Mouse (Mus musculus): ENCODE measurements around the gene Cgnl1. TPM values are rescaled to one million over a fixed set of nuclear protein-coding genes. Genes with fewer than 3 reads are reported as not detected.
A peak's percentile ranks its signal among the peaks of the same experiment; 100 is the strongest.

Gene Cgnl1
- polyA plus RNA-seq, 1 experiment from 2014 or later = 9.8 TPM

DNA sequence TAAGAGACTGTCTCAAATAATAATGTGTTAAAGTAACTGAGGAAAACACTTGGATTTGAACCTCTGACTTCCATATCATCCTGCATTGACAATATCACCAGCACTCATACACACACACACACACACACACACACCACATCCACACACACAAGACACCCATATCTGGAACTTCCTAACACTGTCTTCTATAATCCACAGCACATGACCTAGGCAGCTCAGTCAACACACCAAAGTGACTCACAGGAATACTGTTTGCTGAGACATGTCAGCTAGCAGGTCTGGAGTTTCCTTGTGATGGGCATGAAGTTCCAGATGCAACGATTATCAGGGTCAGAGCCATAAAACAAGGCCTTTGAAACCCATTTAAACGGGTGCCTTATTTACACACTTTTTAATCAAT, 74.2 kb downstream of the Cgnl1 start:
- WGBS = 43% methylated on average over 2 of the region's 2 CpGs
- no peaks in the 10 kb centered on the region for H3K36me3 ChIP-seq (ENCODE audit: control insufficient read depth, insufficient read depth, low read length)
- no peak overlapping the region for H3K4me2 ChIP-seq (ENCODE audit: low read length)
- no peak overlapping the region for H3K4me3 ChIP-seq (ENCODE audit: low read depth, low read length)
- ATAC-seq (replicated peaks; ENCODE audit: low FRiP score, low TSS enrichment, low read depth) = 0 out of 2 replicates have a peak, but pooled peaks have one; percentile 60
- H3K27ac ChIP-seq (ENCODE audit: low read depth) = no peak overlapping the region
- H3K27me3 ChIP-seq (replicated peaks; ENCODE audit: control insufficient read depth, insufficient read depth, low read length) = no peaks in the 10 kb centered on the region
- no peaks in the 10 kb centered on the region for H3K9me3 ChIP-seq (ENCODE audit: control insufficient read depth, low read length)
- H3K9ac ChIP-seq (ENCODE audit: low read length) = no peak overlapping the region
- H3K4me1 ChIP-seq (replicated peaks; ENCODE audit: control insufficient read depth, insufficient read depth, low read length) = peaks cover 13% of the 10 kb centered on the region
- DNase-seq (ENCODE audit: low spot score) = no peak

DNA sequence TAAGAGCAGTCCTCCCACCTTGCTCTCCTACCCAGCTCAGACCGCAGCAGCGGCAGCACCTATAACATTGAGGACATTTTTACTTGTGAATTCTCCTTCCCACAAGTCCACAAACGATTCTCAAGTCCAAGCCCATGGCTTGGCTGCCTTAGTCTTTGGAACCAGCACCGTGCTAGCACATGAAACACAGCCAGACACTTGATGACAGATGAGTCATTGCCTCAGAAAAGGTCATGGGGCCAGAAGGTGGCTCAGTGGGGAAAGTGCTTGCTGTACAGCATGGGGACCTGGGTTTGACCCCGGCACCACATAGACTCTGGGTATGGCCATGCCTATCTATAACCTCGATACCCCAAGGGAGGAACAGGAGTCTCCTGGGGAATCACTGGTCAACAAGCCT, 74.6 kb downstream of the Cgnl1 start:
- no peak for DNase-seq (ENCODE audit: low spot score)
- Histone ChIP-seq H3K27ac (ENCODE audit: low read depth) (no peak overlapping the region), H3K4me2 (ENCODE audit: low read length) (no peak overlapping the region), H3K36me3 (ENCODE audit: control insufficient read depth, insufficient read depth, low read length) (no peaks in the 10 kb centered on the region), H3K4me1 (replicated peaks; ENCODE audit: control insufficient read depth, insufficient read depth, low read length) (peaks cover 11% of the 10 kb centered on the region), H3K9ac (ENCODE audit: low read length) (no peak overlapping the region), H3K4me3 (ENCODE audit: low read depth, low read length) (no peak overlapping the region), H3K27me3 (replicated peaks; ENCODE audit: control insufficient read depth, insufficient read depth, low read length) (no peaks in the 10 kb centered on the region), H3K9me3 (ENCODE audit: control insufficient read depth, low read length) (no peaks in the 10 kb centered on the region)
- ATAC-seq (replicated peaks; ENCODE audit: low FRiP score, low TSS enrichment, low read depth) = 0 out of 2 replicates have a peak, but pooled peaks have one; percentile 47
- WGBS = 75% methylated on average over 6 of the region's 6 CpGs

DNA sequence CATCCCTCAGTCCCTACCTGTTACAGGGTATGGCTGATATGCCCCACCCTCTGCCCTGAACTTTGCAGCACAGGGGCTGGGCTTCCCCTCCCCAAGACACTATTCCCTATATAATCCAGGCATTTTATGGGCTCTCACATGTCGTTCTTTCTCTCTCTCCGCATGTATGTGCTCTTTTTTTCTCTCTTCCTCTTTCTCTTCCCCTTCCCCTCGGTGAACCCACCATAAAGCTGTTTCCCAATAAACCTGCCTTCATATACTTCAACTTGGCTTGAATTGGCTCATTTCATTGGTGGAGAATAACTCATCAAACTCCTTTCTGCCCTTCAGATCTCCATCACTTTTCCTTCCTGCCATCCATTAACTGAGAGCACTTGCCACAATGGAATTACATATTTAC, 76.3 kb downstream of the Cgnl1 start:
- ATAC-seq (replicated peaks; ENCODE audit: low FRiP score, low TSS enrichment, low read depth) = no peak
- DNase-seq (ENCODE audit: low spot score) = no peak
- peaks cover 11% of the 10 kb centered on the region for H3K4me1 ChIP-seq (replicated peaks; ENCODE audit: control insufficient read depth, insufficient read depth, low read length)

DNA sequence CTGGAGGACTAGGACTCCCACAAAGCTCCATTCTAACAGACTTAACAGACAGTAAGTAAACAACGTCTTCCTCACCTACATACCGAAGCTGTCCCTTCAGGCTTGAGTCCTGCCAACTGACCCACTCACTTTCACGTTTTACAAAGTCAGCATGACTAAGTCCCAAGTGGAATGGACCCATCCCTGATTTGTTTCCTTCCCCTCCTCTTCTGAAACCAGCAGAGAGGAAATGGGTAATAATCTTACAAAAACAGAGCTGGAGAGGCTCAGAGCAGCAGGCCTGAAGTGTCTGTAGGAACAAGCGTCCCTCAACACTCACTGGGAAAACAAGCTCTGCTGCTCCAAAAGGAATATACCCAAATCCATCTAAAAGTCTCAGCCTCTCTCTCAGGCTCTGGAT, 77.2 kb downstream of the Cgnl1 start:
- no peak for DNase-seq (ENCODE audit: low spot score)
- peaks cover 14% of the 10 kb centered on the region for H3K4me1 ChIP-seq (replicated peaks; ENCODE audit: control insufficient read depth, insufficient read depth, low read length)
- 0 out of 2 replicates have a peak overlapping the region, but pooled peaks have one; percentile 2 for H3K27ac ChIP-seq (ENCODE audit: low read depth)
- H3K4me2 ChIP-seq (ENCODE audit: low read length) = no peak overlapping the region
- no peaks in the 10 kb centered on the region for H3K9me3 ChIP-seq (ENCODE audit: control insufficient read depth, low read length)
- H3K36me3 ChIP-seq (ENCODE audit: control insufficient read depth, insufficient read depth, low read length) = no peaks in the 10 kb centered on the region
- no peak overlapping the region for H3K4me3 ChIP-seq (ENCODE audit: low read depth, low read length)
- no peak for ATAC-seq (replicated peaks; ENCODE audit: low FRiP score, low TSS enrichment, low read depth)
- 24% methylated on average over 4 of the region's 4 CpGs for WGBS
- H3K9ac ChIP-seq (ENCODE audit: low read length) = no peak overlapping the region
- no peaks in the 10 kb centered on the region for H3K27me3 ChIP-seq (replicated peaks; ENCODE audit: control insufficient read depth, insufficient read depth, low read length)

More for the DNA sequence above, 76.3 kb downstream of the Cgnl1 start:
- Histone ChIP-seq H3K36me3 (ENCODE audit: control insufficient read depth, insufficient read depth, low read length) (no peaks in the 10 kb centered on the region), H3K4me3 (ENCODE audit: low read depth, low read length) (no peak overlapping the region), H3K9me3 (ENCODE audit: control insufficient read depth, low read length) (no peaks in the 10 kb centered on the region), H3K27ac (ENCODE audit: low read depth) (no peak overlapping the region), H3K9ac (ENCODE audit: low read length) (no peak overlapping the region), H3K4me2 (ENCODE audit: low read length) (no peak overlapping the region), H3K27me3 (replicated peaks; ENCODE audit: control insufficient read depth, insufficient read depth, low read length) (no peaks in the 10 kb centered on the region)
- WGBS = 61% methylated on average over 3 of the region's 3 CpGs

DNA sequence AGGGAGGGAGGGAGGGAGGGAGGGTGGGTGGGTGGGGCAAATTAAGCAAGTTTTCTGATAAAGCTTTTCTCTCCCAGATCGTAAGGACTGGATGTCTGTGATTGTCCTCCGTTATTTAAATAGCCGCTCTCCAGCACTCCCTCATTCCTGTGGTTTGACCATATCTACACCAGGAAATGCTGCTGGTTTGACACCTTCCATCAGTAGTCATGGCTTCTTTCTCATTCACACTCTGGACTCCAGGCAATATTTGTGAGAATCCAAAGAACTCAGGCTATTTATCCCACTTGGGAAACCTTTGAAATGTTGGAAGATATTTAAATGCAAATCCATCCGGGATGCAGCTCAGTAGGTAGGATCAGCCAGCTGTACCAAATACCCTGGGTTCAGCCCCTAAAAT, 77.6 kb downstream of the Cgnl1 start:
- 68% methylated on average over 4 of the region's 4 CpGs for WGBS
- DNase-seq (ENCODE audit: low spot score) (no peak), ATAC-seq (replicated peaks; ENCODE audit: low FRiP score, low TSS enrichment, low read depth) (no peak)
- Histone ChIP-seq H3K4me3 (ENCODE audit: low read depth, low read length) (no peak overlapping the region), H3K36me3 (ENCODE audit: control insufficient read depth, insufficient read depth, low read length) (no peaks in the 10 kb centered on the region), H3K9me3 (ENCODE audit: control insufficient read depth, low read length) (no peaks in the 10 kb centered on the region), H3K27ac (ENCODE audit: low read depth) (0 out of 2 replicates have a peak overlapping the region, but pooled peaks have one; percentile 2), H3K9ac (ENCODE audit: low read length) (no peak overlapping the region), H3K27me3 (replicated peaks; ENCODE audit: control insufficient read depth, insufficient read depth, low read length) (no peaks in the 10 kb centered on the region), H3K4me1 (replicated peaks; ENCODE audit: control insufficient read depth, insufficient read depth, low read length) (peaks cover 14% of the 10 kb centered on the region), H3K4me2 (ENCODE audit: low read length) (no peak overlapping the region)

DNA sequence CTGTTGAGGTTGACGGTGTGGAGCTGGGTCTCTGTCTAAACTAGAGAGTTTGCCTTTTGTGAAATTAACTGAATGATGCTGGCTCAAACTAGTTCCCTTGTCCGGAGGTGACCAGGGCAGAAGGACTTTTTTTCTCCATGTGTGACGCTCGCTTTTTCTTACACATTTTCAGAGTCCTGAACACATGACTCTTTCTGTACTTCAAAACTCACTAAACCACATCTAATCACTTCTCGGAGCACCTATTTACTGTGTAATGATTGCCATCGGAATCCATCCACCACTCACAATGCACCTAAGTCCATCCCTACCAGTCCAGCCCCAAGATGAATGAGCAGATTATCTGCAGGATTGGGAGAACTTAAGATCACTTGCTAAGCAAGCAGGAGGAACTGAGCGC, 79.2 kb downstream of the Cgnl1 start:
- ATAC-seq (replicated peaks; ENCODE audit: low FRiP score, low TSS enrichment, low read depth) = no peak
- Histone ChIP-seq H3K27ac (ENCODE audit: low read depth) (no peak overlapping the region), H3K4me1 (replicated peaks; ENCODE audit: control insufficient read depth, insufficient read depth, low read length) (peaks cover 14% of the 10 kb centered on the region)

DNA sequence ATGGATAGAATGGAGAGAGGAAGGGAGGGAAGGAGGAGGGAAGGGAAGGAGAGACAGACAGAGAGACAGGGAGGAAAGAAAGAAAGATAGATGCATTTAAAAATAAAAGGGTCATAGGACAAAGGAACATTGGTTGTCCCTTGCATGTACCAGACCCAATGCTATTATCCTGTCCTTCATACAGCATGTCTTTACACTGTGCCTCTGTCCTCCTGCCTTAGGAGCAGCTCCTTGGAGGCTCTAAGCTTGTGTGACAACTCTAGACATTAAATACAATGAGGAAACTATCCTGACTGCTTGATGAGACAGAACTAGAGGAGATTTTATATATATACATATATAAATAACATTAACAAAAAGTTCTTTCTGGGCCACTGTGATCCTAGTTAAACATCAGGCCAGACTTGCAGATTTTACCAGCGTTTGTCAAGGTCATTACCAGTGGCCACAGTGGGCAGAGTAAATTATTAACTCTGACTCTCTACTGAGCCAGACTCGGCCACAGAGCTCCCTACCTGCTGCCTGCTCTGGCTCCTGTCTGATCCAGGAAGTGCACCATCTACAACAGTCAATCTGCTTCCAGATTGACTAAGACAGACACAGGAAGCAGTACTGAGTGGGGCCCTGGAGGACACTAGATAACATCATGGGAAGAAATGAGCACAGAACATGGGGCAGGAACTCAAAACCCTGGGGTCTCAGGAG, 81.9 kb downstream of the Cgnl1 start:
- DNase-seq (ENCODE audit: low spot score) = no peak
- no peak overlapping the region for H3K9ac ChIP-seq (ENCODE audit: low read length)

More for the DNA sequence above, 79.2 kb downstream of the Cgnl1 start:
- H3K27me3 ChIP-seq (replicated peaks; ENCODE audit: control insufficient read depth, insufficient read depth, low read length) = no peaks in the 10 kb centered on the region
- H3K9me3 ChIP-seq (ENCODE audit: control insufficient read depth, low read length) = no peaks in the 10 kb centered on the region
- WGBS = 90% methylated on average over 7 of the region's 7 CpGs
- no peak overlapping the region for H3K4me3 ChIP-seq (ENCODE audit: low read depth, low read length)
- no peak for DNase-seq (ENCODE audit: low spot score)
- no peaks in the 10 kb centered on the region for H3K36me3 ChIP-seq (ENCODE audit: control insufficient read depth, insufficient read depth, low read length)
- no peak overlapping the region for H3K4me2 ChIP-seq (ENCODE audit: low read length)
- H3K9ac ChIP-seq (ENCODE audit: low read length) = no peak overlapping the region

DNA sequence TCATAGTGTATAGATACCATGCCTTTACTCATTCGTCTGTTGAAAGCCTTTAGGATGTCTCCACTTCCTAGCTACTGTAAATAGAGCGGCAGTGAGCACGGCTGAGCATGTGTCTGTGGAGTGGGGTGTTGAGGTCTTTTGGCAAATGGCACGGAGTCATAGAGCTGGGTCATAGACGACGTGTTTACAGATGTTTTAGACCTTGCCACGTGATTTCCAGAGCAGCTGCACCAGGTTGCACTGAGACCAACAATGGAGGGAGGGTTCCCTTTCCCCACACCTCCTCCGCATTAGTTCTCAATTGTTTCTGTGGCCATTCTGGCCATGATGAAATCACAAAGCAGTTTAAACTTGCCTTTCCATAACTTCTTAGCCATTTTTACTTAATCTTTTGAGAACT, 84.9 kb downstream of the Cgnl1 start:
- Histone ChIP-seq H3K36me3 (ENCODE audit: control insufficient read depth, insufficient read depth, low read length) (no peaks in the 10 kb centered on the region), H3K4me3 (ENCODE audit: low read depth, low read length) (no peak overlapping the region), H3K27ac (ENCODE audit: low read depth) (no peak overlapping the region), H3K9ac (ENCODE audit: low read length) (no peak overlapping the region), H3K4me1 (replicated peaks; ENCODE audit: control insufficient read depth, insufficient read depth, low read length) (peaks cover 3% of the 10 kb centered on the region), H3K4me2 (ENCODE audit: low read length) (no peak overlapping the region), H3K9me3 (ENCODE audit: control insufficient read depth, low read length) (no peaks in the 10 kb centered on the region), H3K27me3 (replicated peaks; ENCODE audit: control insufficient read depth, insufficient read depth, low read length) (no peaks in the 10 kb centered on the region)
- 82% methylated on average over 8 of the region's 8 CpGs for WGBS
- DNase-seq (ENCODE audit: low spot score) (no peak), ATAC-seq (replicated peaks; ENCODE audit: low FRiP score, low TSS enrichment, low read depth) (no peak)

More for the DNA sequence above, 81.9 kb downstream of the Cgnl1 start:
- H3K4me3 ChIP-seq (ENCODE audit: low read depth, low read length) = no peak overlapping the region
- H3K36me3 ChIP-seq (ENCODE audit: control insufficient read depth, insufficient read depth, low read length) = no peaks in the 10 kb centered on the region
- H3K27ac ChIP-seq (ENCODE audit: low read depth) = peak overlapping the region; percentile 74
- ATAC-seq (replicated peaks; ENCODE audit: low FRiP score, low TSS enrichment, low read depth) = peak; percentile 81
- no peak overlapping the region for H3K4me2 ChIP-seq (ENCODE audit: low read length)
- peaks cover 10% of the 10 kb centered on the region for H3K4me1 ChIP-seq (replicated peaks; ENCODE audit: control insufficient read depth, insufficient read depth, low read length)
- no peaks in the 10 kb centered on the region for H3K9me3 ChIP-seq (ENCODE audit: control insufficient read depth, low read length)
- WGBS = 17% methylated on average over 2 of the region's 2 CpGs
- H3K27me3 ChIP-seq (replicated peaks; ENCODE audit: control insufficient read depth, insufficient read depth, low read length) = no peaks in the 10 kb centered on the region

DNA sequence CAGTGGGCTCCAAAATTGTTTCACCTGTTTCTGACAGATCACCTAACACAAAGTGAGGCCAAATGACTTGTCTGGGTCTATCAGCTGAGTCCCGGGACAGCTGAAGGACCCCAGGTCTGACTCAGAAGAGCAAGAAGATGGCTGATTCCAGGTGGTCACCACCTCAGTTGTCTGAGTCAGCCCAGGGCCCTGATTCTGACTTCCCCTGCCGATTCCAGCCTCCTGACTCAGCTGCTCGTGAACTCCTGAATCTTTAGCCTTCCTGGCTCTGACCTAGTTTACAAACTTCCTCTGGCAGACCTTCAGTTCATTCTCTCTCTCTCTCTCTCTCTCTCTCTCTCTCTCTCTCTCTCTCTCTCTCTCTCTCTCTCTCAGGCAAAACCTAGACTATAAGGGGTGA, 86.6 kb downstream of the Cgnl1 start:
- Histone ChIP-seq H3K9me3 (ENCODE audit: control insufficient read depth, low read length) (no peaks in the 10 kb centered on the region), H3K36me3 (ENCODE audit: control insufficient read depth, insufficient read depth, low read length) (no peaks in the 10 kb centered on the region), H3K4me3 (ENCODE audit: low read depth, low read length) (no peak overlapping the region), H3K27ac (ENCODE audit: low read depth) (no peak overlapping the region), H3K4me2 (ENCODE audit: low read length) (no peak overlapping the region), H3K27me3 (replicated peaks; ENCODE audit: control insufficient read depth, insufficient read depth, low read length) (no peaks in the 10 kb centered on the region), H3K9ac (ENCODE audit: low read length) (no peak overlapping the region), H3K4me1 (replicated peaks; ENCODE audit: control insufficient read depth, insufficient read depth, low read length) (peaks cover 3% of the 10 kb centered on the region; the same call in 1 of the 2 replicates)
- 70% methylated on average over 3 of the region's 3 CpGs for WGBS
- ATAC-seq (replicated peaks; ENCODE audit: low FRiP score, low TSS enrichment, low read depth) (no peak), DNase-seq (ENCODE audit: low spot score) (no peak)

All from intestine, embryonic 14.5 days (tissue).